Mouse (Mus musculus) gastrocnemius, postnatal 10 days (tissue): ENCODE measurements around the gene Pecam1. TPM values are rescaled to one million over a fixed set of nuclear protein-coding genes. Genes with fewer than 3 reads are reported as not detected.
"Not testable (repeated sequence)": the region's sequence is repeated elsewhere in the genome, so short reads cannot be mapped to it uniquely, and the experiment has no call there.

Experiments
- DNase-seq: peaks from one replicate; pipeline ENCODE4 v3.0.0; 2021; ENCODE audit warnings: mixed read lengths
- microRNA-seq, 2 experiments: library from miRNA; unstranded; fragments of <30 nt; microRNA quantifications; one replicate each; pipeline ENCODE4 v1.2.0; 2021
- total RNA-seq, 2 experiments: library from RNA; stranded (reverse); gene quantifications; 2 replicates each; pipeline ENCODE4 v1.2.3; 2021

Pecam1 gene
- total RNA-seq, 2 experiments from 2014 or later, result 104 to 118 TPM

GRCm38 (mm10) chr11:106627692-106628091 is 122.7 kb downstream of the Pecam1 start:
- peak; percentile 80 for DNase-seq

GRCm38 (mm10) chr11:106625577-106625976 is 124.9 kb downstream of the Pecam1 start:
- DNase-seq, result no peak

GRCm38 (mm10) chr11:106623629-106624028 is 126.8 kb downstream of the Pecam1 start:
- DNase-seq, result no peak

- no peak for DNase-seq
These were observed 128.4 kb downstream of the Pecam1 start for GRCm38 (mm10) chr11:106622056-106622455.

- DNase-seq, result not testable (repeated sequence)
These were observed 131.7 kb downstream of the Pecam1 start for GRCm38 (mm10) chr11:106618768-106619167.

GRCm38 (mm10) chr11:106617821-106618580 is 132.4 kb downstream of the Pecam1 start:
- no peak for DNase-seq

- no peak for DNase-seq
These were observed 134.9 kb downstream of the Pecam1 start for GRCm38 (mm10) chr11:106615561-106615960.

- DNase-seq, result no peak
These were observed 136.1 kb downstream of the Pecam1 start for GRCm38 (mm10) chr11:106614339-106614645.

GRCm38 (mm10) chr11:106613638-106614338 is 136.6 kb downstream of the Pecam1 start:
- DNase-seq, result no peak

GRCm38 (mm10) chr11:106612961-106613637 is 137.3 kb downstream of the Pecam1 start, which contains the start of gene Tex2:
TSS of gene Tex2 (minus strand) at chr11:106613423.
- peak; percentile 97 for DNase-seq

- peak; percentile 44 for DNase-seq
These were observed 138.0 kb downstream of the Pecam1 start for GRCm38 (mm10) chr11:106612209-106612960.

- no peak for DNase-seq
These were observed 140.7 kb downstream of the Pecam1 start for GRCm38 (mm10) chr11:106609731-106610130.

GRCm38 (mm10) chr11:106607316-106607715 is 143.1 kb downstream of the Pecam1 start:
- DNase-seq, result no peak

GRCm38 (mm10) chr11:106606042-106606441 is 144.4 kb downstream of the Pecam1 start:
- no peak for DNase-seq

Small RNA genes lying within 50 kb of the gene (microRNA-seq; reads per million reads assigned to microRNA genes)
- 0 reads per million in 2 experiments for gene Gm25994
- gene Mir3064, result 11.3 to 13.0 reads per million in 2 experiments

Other genes starting within 250 kb of the Pecam1 start
- gene Tex2, start 137.2 kb downstream of the Pecam1 start, total RNA-seq, result 10 to 100 TPM; 22.1 to 24.1 TPM
- gene Milr1, start 598 bp upstream of the Pecam1 start, total RNA-seq, result 1 to 10 TPM; 1.0 to 1.2 TPM
- gene Polg2, start 28.9 kb upstream of the Pecam1 start, total RNA-seq, result 1 to 10 TPM; 4.9 to 5.2 TPM
- 100 to 1,000 TPM; 281 to 345 TPM for gene Ddx5, start 38.6 kb upstream of the Pecam1 start, total RNA-seq
- gene Cep95, start 38.6 kb upstream of the Pecam1 start, total RNA-seq, result 1 to 10 TPM; 5.5 to 8.7 TPM
- 10 to 100 TPM; 22.3 to 26.6 TPM for gene Smurf2, start 170.1 kb upstream of the Pecam1 start, total RNA-seq
- gene Kpna2, start 248.9 kb upstream of the Pecam1 start, total RNA-seq, result 10 to 100 TPM; 24.1 to 27.6 TPM